8 mouse cellular contexts compared by ENCODE assay signal in the genomic region with DNA sequence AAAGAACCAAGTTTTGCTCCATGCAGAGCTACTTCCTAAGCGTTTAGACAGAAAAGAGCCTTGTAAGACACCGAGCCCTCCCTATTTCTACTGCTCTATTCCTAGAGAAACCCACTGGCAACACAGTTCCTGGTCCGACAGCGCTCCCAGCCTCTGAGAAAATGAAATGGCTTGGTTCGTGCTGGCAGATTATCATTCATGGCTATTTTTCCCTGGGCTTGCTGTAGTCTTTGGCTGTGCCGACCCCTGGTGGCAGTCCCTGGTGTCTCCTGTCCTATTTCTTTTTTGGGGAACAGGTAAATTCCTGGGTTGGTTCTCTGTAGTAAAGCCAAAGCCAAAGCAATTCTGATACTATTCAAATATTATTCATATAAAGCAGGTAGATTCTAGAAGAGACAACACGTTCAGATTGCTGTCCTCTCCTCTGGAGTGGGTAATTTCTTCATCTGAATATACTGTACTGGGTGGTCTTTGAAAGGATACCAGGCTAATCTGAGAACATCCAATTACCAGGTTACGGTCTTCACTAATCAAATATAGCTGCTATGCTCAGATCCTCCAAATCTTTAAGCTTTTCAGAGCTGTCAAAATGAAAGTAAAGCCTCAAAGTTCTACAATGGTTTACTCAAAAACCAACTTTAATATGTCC.
DNase-seq lines count a peak whose midpoint lies in the region; ATAC-seq and TF ChIP-seq lines count a peak whose summit lies in the region.

No protein-coding gene starts in this region.

- no peak overlapping the region for H3K9ac ChIP-seq in hindbrain, postnatal 0 days (replicated peaks; ENCODE audit: low read length)

- no peak overlapping the region for H3K4me3 ChIP-seq in hindbrain, postnatal 0 days (ENCODE audit: low read length)

- no peaks in the 10 kb centered on the region for H3K27me3 ChIP-seq in hindbrain, postnatal 0 days (ENCODE audit: insufficient read depth, low read length)

- no peaks in the 10 kb centered on the region for H3K9me3 ChIP-seq in hindbrain, postnatal 0 days (ENCODE audit: low read length)

- peak; percentile 90 for ATAC-seq in hindbrain, postnatal 0 days
- ATAC-seq in monocyte, adult 5-6 weeks (replicated peaks; ENCODE audit: insufficient number of reproducible peaks, low FRiP score, low TSS enrichment, poor library complexity, severe bottlenecking): no peak

- peak; percentile 94 for DNase-seq in adipocyte (ENCODE audit: low spot score)
- DNase-seq in cerebellum, postnatal 4 days (ENCODE audit: low spot score in 2 of 2): peak; percentile 53 to 75
- DNase-seq in gastrocnemius, adult 8-10 months (ENCODE audit: low spot score in 2 of 2): peak; percentile 79 to 83
- peak; percentile 89 for DNase-seq in hindbrain, postnatal 0 days (ENCODE audit: low spot score)
- peak; percentile 55 for DNase-seq in left cerebral cortex, adult 11 months (ENCODE audit: low spot score)
- DNase-seq in lung, postnatal 36 days: peak; percentile 82
- peak; percentile 65 for DNase-seq in right cerebral cortex, postnatal 14 days

- no peak overlapping the region for H3K27ac ChIP-seq in hindbrain, postnatal 0 days

- TF ChIP-seq CTCF in hindbrain, postnatal 0 days (IDR thresholded peaks at IDR 0.05; ENCODE audit: low read depth): peak; percentile 93

- H3K36me3 ChIP-seq in hindbrain, postnatal 0 days (ENCODE audit: insufficient read depth, low read length): no peaks in the 10 kb centered on the region

- 38% methylated on average over 8 of the region's 8 CpGs for WGBS in hindbrain, postnatal 0 days

- no peak overlapping the region for H3K4me2 ChIP-seq in hindbrain, postnatal 0 days (ENCODE audit: low read depth, low read length)

- H3K4me1 ChIP-seq in hindbrain, postnatal 0 days (ENCODE audit: insufficient read depth, low read length): no peaks in the 10 kb centered on the region
